Mouse (Mus musculus) E14TG2a.4 (cell line): ENCODE data around the gene Glb1.
"Not testable (repeated sequence)": the region's sequence is repeated elsewhere in the genome, so short reads cannot be mapped to it uniquely, and the experiment has no call there.

Source experiments
- CTCF ChIP-seq: conservative IDR thresholded peaks from 2 replicates; pipeline ENCODE4 v1.5.1; 2014; ENCODE audit warnings: low read length
- POU5F1 ChIP-seq: IDR thresholded peaks from 2 replicates; pipeline ENCODE4 v1.6.1; 2014; ENCODE audit warnings: low read length, borderline replicate concordance

GRCm38 (mm10) chr9:114394136-114394535 is 6.7 kb upstream of the Glb1 start:
- not testable (repeated sequence) for TF ChIP-seq CTCF, POU5F1
